Mouse (Mus musculus) liver, embryonic 14.5 days (tissue): Measurements from ENCODE around the gene Cbs.

Experiments used
- CTCF ChIP-seq: IDR thresholded peaks from 2 replicates; pipeline ENCODE4 v1.5.1; 2016; ENCODE audit warnings: antibody characterized with exemption, low read depth, control low read depth
- EP300 ChIP-seq: IDR thresholded peaks from 2 replicates; pipeline ENCODE4 v1.6.1; 2016; ENCODE audit warnings: antibody characterized with exemption, low read depth

DNA sequence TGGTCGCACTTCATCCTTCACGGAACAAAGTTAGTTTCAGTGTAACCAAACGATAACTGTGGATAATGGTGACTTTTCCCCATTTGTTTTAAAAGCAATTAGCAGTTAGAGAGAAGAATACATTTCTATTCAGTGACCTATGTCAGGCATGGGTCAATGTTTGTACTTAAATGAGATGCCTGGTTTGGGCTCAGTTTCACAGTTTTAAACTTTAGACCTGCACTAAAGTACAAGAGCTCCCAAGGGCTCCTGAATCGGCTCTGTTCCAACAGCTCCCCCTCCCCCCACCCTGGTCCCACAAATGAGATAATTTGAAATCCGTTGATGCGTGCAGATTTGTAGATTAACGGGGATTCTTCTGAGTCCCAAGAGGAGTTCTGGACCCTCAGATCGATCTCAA is 34.7 kb upstream of the Cbs start:
- TF ChIP-seq CTCF, result no peak
- no peak for TF ChIP-seq EP300
